Mouse (Mus musculus) gastrocnemius, postnatal 10 days (tissue): ENCODE data around the gene Cacng1. TPM values are rescaled to one million over a fixed set of nuclear protein-coding genes. Genes with fewer than 3 reads are reported as not detected.

ENCODE experiments used
- DNase-seq: peaks from one replicate; pipeline ENCODE4 v3.0.0; 2021; ENCODE audit warnings: mixed read lengths
- long read RNA-seq, 2 experiments: library from polyadenylated mRNA; stranded (forward); transcript quantifications; one replicate each; pipeline ENCODE4 v2.0.0; 2021
- total RNA-seq, 2 experiments: library from RNA; stranded (reverse); gene quantifications; 2 replicates each; pipeline ENCODE4 v1.2.3; 2021

Cacng1 gene
- total RNA-seq, result 100 to 1,000 TPM; 457 to 476 TPM
- long read RNA-seq, experiment 1, transcript Cacng1-201 (4 exons, 1,249 nt), result major isoform, 361 of 403 reads
- long read RNA-seq, experiment 1, partial matches to known transcripts, result 18 of 403 reads
- long read RNA-seq, experiment 1, other reads (novel, unspliced or antisense), result 24 of 403 reads
- long read RNA-seq, experiment 2, transcript Cacng1-201 (4 exons, 1,249 nt), result major isoform, 339 of 366 reads
- long read RNA-seq, experiment 2, partial matches to known transcripts, result 2 of 366 reads
- long read RNA-seq, experiment 2, other reads (novel, unspliced or antisense), result 25 of 366 reads

DNA sequence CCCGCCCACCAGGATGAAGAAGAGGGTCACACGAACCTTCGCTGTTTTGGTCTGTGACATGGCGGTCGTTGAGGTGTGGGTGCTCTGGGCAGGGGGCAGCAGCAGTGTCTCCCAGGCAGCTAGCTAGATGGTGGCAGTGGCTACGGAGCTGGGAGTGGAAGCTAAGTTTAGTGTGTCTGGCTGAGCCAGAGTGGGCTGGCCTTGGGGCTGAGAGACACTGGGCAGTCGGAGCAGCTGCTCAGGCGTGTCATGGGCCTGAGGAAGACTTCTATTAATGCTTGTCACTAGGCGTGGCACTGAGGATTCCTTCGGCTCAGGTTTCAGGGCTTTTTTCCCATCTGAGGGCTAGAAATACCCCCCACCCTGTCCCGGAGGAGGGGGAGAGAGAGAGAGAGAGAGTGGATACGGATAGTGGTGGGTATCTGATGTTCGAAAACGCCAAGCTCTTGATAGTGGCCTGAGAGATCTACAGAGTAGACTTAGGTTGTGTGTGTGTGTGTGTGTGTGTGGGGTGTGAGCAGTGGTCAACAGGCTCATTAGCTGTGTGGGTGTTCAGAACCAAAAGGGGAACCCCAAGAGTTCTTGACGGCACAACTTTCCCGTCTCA, at the start of gene Cacng1:
Gene Cacng1, minus strand, starts transcription at position 191 of the 607 bp plus-strand sequence.
- DNase-seq, result peak; percentile 56

DNA sequence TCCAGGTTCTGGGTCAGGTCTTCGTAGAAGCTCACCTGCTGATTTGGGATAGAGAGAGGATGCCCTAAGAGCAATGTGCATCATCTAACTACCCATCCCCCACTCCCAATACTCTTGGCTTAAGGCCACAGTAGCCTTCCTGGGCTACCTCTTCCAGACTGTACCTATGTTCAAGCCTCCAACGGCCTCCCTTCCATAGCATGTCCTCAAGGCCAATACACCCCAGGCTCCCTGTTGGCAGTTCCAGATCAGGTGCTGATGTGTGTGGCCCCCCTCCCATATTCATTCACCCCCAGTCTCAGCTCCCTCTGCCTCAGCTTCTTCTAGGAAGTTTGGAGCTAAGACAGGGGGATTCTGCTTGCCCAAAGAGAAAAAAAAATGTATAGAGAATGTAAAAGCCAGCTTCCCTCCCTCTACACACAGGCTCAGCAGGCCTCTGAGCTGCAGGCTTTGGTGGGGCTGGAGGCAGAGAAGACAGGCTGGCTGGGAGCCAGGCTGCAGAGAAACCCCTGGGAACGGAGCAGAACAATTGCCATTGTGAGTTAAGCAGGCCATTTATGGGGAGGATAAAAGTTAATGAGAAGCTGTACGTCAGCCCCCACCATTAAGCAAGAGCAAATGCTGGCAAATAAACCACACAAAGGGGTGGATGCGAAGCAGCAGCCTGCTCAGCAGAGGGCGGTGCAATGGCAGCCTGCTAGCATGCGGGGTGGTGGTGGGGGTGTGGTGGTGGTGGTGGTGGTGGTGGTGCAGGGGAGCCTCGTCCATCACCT, 46.6 kb upstream of the Cacng1 start:
- no peak for DNase-seq

DNA sequence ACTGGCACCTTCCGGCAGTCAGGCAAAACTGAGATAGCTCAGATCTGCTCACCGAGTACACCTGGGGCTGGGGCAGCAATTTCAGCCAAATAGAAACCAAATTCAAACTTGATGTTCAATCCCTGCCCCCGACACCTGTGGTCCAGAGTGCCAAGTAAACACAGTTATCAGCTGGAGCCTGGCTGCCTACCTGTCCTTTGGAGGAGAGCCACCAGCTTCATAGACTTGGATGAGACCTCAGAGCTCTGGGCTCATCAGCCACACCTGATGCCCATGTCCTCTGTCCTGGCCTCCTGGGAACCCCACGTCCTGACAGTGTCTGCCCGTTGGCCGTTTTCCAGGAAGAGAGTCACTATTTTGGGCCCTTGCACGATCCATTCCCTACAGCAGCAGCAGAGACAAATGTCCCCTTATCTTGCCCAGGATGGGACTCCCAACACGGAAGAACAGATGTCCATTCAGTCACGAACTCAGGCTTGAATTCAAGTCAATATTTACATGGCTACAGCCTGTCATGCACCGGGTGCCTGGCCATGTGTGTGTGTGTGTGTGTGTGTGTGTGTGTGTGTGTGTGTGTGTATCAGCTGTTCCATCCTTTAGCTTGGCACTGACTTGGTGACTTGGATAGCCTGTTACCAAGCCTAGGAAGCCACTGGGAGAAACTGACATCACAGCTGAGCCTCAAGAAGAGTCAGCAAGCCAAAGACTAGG, 45.6 kb upstream of the Cacng1 start:
- DNase-seq, result no peak

DNA sequence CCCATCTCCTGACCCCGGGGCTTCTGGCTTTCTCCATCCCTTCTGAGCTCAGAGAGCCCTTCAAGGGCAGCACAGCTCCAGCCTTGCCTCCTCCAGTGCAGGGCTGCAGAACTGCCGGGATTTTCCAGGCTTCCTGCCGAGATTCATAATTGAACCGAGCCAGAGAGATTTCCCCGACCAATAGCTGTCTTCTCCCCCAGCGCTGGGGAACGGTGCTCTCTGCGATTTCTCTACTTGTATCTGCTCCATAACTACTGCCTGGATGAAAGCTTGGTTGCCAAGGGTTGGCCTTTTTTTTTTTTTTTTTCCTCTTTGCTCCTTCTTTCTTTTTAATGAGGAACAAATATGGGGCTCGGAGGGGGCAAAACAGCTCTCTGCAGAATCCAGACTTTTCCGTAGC, 43.7 kb upstream of the Cacng1 start:
- DNase-seq, result no peak

DNA sequence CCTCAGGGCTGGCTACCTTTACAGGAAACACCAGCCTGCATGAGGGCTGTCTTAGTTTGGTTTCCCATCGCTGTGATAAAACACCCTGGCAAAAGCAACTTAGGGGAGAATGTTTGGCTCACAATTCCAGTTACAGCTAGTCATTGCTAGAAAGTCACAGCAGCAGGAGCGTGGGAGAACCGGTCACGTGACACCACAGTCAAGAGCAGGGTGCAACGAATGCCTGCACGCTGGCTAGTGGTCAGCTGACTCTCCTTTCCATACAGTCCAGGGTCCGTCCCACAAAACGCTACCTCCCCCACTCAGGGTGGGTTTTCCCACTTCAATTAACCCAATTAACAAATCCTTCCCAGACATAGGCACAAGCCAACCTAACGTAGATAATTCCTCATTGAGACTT, 43.2 kb upstream of the Cacng1 start:
- DNase-seq, result no peak

DNA sequence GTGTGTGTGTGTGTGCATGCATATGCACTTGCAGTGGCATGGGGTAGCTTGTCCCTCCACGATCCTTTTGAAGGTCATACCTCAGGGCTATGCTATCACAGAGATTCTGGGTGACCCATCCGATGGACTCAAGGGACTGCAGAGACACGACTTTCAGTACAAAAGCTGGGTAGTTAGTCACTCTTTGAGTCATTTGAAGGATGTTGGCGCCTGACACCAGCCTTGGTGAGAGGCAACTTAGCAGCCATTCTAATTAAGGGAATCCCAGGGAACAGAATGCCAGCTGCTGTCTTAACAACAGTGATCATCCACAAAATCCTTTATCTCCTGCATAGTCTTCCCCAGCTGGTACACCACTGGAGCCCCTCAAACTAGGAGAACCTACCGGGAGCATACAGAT, 32.8 kb upstream of the Cacng1 start:
- no peak for DNase-seq

DNA sequence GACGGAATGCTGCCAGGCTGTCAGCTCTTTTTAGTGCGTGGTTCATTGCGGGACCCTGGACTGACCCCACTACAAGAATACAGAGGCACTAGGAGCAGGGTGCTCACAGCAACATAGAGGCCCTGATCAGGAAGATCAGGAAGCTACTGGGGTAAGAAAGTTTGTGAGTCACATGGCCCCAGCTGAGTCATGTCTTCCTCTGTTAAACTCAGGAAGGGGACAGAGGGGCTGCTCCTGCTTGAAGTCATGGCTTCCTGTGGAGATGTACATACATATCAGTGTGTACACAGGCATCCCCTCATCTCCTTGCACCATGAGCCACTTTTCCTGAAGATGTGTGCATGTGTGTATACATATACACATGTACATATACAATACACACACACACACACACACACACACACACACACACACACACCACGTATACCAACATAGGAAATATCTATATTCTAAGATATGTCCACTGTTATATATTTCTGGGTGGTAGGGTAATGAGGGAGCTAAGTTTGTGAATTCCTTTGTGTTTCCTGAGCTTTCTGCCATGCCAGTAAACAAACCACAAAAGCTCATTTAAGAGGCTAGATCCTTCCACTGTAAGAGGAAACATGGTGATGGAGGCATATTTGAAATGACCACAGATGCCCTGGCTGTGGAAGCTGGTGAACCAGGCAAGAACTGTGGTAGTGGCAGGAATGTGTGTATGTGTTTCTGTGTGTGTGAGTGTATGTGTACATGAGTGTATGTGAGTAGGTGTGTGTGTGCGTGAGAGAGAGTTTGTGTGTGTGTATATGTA, 32.1 kb upstream of the Cacng1 start:
- DNase-seq, result no peak

DNA sequence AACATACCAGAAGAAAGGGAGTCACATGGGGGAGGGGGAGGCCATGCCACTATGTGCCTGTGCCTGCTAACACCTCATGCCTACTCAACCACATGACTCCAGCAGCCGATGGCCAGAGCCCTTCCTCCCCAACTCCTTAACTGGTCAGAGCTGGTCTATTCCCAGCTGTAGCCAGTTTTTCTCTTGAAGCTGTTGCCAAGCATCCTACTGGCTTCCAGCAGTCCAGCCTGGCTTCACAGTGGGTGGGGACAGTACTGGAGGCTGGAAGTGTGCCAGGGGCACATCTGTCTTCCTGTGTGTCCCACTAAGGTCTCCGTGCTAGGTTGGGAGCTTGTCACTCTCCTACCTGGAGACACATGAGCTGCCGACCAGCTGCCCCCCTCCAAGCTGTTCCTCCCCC, 26.8 kb upstream of the Cacng1 start:
- DNase-seq, result no peak

DNA sequence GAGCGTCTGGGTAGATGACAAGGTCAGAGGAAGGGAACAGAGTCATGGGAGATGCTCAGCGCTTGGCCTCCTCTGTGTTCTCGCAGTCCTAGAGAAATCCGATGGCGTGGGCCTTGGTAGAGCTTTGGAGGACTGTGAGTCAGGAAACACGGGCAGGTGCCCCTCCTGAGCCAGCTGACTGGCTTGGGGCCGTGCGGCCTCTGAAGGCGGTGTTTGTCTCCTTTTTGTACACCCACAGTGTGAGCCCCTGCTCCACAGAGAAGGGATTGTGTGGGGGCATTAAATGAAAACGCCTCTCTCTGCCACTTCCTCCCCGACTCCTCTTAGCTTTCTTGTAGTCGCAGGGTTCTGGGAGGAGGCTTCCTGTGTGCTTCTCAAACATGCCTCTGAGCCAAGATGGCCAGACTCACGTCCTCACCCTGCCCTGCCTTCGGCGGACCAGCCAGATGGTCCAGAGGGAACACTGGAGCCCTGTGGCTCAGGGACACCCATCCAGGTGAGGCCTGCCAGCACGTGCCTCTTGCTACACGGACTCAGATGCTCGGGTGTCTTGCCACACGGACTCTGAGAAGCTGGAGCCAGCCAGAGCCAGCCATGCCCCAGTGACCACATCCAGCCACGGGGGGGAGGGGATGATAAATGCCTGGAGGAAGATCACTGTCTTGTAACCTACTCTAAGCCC, 22.2 kb upstream of the Cacng1 start:
- DNase-seq, result no peak

DNA sequence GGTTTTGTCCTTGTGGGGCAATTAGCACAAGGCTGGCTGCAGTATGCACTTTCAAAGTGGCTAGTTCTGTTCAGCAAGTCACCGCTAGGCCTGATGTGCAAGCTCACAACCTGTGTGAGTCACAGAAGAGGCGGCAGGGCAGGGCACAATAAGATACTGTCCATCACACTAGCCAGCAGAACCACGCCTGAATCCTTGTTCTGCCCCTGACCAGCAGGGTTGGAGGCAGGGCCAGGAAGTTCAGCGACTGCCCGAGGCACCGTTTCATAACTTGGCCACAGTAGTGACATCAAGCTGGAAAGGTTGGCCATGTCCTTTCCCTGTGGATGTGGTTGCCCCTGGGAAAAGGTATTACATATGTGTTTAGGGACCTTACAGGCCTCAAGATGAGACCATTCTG, 21.6 kb upstream of the Cacng1 start:
- no peak for DNase-seq

DNA sequence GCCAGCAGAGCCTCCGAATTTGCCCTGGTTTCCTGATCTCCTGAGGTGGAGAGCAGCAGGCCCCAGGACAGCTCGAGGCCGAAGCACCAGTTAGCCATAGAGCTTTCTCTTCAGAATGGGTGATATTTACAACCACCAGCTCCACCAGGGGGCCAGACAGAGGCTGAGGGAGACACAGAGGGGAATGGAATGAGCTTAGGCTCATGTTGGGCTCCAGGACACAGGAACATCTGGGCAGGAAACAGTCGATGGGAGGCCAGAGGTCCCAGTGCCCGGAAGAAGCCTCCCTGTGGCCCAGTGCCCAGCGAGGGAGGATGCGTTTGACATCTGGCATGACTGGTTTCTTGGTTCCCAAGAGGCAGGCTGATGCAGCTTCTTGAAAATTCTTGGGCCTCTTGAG, 17.8 kb upstream of the Cacng1 start:
- DNase-seq, result peak; percentile 23

DNA sequence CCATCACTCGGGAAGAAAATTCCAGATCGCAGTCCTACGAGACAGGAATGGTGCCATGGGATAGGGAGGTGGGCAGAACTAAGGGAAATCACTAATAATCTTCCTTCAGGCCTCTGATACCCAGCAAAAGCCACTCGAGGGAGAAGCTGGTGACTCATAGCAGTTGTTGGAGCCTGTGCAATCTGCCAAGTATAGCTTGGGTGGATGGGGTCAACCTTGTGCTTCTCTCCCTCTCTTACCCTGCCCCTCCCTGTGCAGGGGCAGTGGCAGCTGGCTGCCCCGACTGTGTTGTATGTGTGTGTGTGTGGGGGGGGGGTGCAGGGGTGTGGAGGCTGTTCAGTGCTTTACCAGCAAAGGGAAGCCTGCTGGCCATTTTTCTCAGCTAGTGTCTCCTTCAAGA, 15.2 kb upstream of the Cacng1 start:
- DNase-seq, result no peak

DNA sequence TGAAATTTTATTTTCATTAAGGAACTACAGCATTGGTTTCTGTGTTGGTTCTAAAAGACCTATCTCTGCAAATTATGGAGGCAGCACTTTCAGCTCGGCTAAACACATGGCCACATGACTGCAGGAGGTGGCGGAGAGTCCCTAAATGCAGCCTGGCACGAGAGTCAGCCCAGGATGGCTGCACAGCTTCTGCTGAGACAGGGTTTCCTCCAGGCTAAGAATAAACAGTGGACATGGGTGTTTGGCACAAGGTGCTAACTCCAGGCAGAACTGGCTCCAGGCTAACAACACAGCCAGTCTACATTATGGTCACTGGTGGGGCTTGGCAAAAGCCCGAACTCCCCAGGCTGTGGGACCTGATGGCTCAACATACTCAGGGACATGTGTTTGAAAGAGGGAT, 14.6 kb upstream of the Cacng1 start:
- peak; percentile 33 for DNase-seq

DNA sequence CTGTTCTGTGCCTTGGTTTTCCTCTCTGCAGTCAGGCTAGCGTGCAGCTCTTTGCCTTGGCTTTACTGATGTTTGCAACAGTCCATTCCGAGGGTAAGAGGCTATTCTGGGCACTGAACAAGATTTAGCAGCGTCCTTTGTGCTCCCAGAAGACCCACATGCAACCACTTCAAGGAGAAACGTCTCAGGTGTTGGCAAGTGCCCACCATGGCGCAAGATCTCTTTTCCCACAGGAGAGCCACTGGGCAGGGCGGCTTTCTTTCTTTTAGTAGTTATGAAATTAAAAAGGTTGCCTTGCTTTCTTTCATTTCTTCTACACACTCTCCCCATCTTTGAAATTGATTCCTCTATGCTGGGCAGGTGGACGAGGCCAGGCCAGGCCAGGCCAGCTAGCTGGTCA, 12.8 kb upstream of the Cacng1 start:
- no peak for DNase-seq

DNA sequence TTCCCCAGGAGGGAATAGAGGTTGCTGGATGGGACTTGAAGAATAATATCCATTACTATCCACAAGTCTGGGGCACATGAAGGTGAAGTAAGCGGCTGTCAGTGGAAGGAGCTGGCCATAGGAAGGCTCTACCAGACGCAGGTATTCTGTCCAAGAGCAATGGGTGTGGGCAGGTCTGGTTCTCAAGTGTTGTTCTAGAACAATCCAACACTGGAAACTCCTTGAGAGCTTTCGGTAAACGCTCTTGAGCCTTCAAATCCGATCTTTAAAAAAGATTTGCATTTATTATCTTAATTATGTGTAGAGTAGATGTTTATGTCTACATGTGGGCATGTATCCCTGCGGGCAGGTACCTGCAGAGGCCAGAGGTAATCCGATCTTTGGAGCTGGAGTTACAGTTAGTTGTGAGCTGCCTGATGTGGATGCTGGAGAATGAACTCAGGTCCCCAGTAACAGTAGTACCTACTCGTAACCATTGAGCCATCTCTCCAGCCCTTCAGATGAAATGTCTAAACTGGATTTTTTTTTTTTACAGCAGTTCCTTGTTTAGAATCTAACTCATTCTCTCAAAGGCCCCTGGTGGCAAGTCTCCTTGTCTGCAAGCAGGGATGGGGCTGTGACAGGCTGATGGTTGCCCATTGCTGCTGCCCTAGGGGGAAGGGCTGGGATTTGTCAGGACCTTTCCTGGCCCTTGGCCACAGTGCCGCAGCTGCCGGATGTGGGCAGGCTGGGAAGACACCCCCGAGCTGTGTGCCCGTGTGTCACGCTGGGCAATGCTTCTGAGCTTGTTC, 11.9 kb upstream of the Cacng1 start:
- DNase-seq, result peak; percentile 51

DNA sequence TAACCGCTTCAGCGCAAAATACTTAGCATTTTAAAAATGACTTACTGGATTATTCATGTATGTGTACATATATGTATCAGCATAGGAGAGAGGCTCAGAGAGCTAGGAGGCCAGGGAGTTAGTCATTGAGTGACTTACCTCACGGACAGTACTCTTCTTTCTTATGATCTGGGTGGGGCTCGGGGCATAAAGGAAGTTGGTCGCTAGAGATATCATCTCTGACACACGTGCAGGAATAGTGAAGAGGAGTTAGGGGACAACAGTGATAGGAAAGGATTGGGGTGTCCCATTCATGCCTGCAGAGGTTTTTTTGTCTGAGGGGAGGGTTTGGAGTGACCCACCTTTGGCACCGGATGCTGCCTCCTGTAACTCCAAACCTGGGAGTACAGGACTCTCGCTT, 8.3 kb upstream of the Cacng1 start:
- no peak for DNase-seq

DNA sequence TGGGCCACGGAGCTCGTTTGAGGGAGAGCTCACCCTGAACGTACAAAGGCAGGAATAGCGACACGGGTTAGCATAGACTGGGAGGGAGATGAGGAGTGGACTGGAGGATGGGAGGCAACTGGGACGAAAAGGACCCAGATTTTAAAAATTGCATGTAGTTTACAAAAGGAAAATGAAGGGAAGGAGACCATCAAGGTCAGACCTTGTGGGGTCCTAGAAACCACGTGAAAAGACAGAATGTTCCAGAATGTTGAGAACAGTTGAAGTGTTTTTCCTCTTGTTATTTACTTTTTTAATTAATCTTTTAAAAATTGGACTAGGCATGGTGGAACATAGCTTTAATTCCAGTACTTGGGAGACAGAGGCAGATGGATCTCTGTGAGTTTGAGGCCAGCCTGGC, 4.7 kb upstream of the Cacng1 start:
- no peak for DNase-seq

DNA sequence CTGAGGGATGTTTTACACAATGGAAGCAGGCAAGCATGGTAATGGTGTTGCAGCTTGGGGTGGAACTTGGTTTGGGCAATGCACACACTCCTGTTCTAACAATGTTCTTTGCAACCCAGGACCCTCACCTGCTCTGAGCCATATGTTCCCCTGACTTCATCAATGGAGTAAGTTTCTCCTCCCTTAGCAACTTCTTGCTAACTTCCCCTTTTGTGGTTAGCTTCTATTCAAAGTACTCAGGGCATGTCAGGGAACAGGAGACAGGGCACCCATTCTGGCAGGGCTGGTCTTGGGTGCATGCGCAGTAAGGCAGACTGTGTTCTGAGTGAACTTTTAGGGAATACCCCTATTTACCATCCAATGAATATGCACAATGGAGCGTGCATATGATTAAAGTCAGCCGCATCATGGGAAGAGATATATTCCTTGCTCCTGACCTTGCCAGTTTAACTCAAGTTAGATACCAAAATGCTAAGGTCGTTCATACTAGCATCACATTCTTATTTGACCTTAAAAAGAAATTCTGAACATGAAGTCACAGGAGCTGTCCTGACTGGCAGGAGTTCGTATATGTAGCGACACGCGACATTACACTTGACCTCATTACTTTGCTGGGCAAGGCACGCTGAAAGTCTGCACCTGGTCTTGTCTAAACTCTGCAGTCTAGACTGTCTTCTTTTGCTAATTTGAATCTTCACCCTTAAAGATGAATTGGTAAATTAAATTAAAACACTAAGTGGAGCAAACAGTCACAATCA, 4.1 kb upstream of the Cacng1 start:
- DNase-seq, result no peak

DNA sequence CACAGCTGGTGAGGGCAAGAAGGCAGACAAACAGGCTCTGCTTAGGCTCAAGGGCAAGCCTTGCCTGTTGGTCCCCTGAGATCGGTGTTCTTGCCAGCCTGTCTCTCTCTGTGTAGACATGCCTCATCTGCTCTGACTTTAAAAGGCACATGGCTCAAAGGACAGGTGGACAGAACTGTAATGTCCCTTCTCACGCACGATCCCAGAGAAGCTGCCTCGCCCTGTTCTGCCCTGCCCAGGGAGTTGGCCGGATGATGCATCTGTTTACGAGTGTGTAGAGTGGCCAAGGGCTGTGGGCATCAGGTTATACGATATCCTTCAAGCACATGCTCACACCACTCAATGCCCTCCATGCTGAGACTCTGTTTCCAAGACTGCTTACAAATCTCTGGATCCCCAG, 2.0 kb downstream of the Cacng1 start:
- DNase-seq, result no peak

DNA sequence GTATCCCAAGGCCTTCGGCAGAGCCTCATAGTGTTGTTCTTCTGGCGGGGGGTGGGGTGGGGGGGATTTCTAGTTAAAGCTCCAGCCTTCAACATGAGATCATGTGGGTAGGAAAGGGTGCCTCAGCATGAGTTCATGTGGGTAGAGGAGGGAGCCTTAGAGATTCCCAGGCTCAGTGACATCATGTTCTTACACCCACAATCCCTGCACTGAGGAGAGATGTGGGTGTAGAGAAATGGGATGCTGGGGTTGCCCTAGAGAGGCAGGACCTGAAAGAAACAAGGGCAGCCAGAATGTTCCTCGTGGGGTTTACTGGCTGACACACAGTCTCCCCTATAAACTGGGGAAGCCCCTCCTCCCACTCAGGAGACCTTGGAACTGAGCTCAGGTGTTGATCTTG, 5.9 kb downstream of the Cacng1 start:
- DNase-seq, result no peak
